Mouse (Mus musculus): ENCODE results near the gene Snx3. TPM values are rescaled to one million over a fixed set of nuclear protein-coding genes. Genes with fewer than 3 reads are reported as not detected.

Gene Snx3
- polyA plus RNA-seq, 1 experiment from 2014 or later = 240 TPM

- H3K4me1 ChIP-seq = peaks cover 7% of the 10 kb centered on the region
- H3K9me3 ChIP-seq (replicated peaks) = no peaks in the 10 kb centered on the region
- no peak overlapping the region for H3K4me3 ChIP-seq
- WGBS = 2% methylated on average over 10 of the region's 10 CpGs
- H3K36me3 ChIP-seq = no peaks in the 10 kb centered on the region
- no peak for DNase-seq (ENCODE audit: low spot score)
- H3K27ac ChIP-seq = no peak overlapping the region
- H3K27me3 ChIP-seq (ENCODE audit: low read depth, poor library complexity, severe bottlenecking) = peaks cover 100% of the 10 kb centered on the region
Measured at GRCm38 (mm10) chr10:42574639-42575038, 72.8 kb downstream of the Snx3 start.

- H3K9me3 ChIP-seq (replicated peaks) = no peaks in the 10 kb centered on the region
- no peaks in the 10 kb centered on the region for H3K36me3 ChIP-seq
- no peak overlapping the region for H3K4me3 ChIP-seq
- peaks cover 28% of the 10 kb centered on the region for H3K4me1 ChIP-seq
- WGBS = 2% methylated on average over 15 of the region's 15 CpGs
- no peak for DNase-seq (ENCODE audit: low spot score)
- peaks cover 100% of the 10 kb centered on the region for H3K27me3 ChIP-seq (ENCODE audit: low read depth, poor library complexity, severe bottlenecking)
- H3K27ac ChIP-seq = no peak overlapping the region
Measured at GRCm38 (mm10) chr10:42577525-42578280, 75.9 kb downstream of the Snx3 start.

- no peak overlapping the region for H3K4me3 ChIP-seq
Measured at GRCm38 (mm10) chr10:42578281-42578675, 76.4 kb downstream of the Snx3 start.

GRCm38 (mm10) chr10:42578698-42579474, 77.1 kb downstream of the Snx3 start:
- Histone ChIP-seq H3K4me1 (peaks cover 38% of the 10 kb centered on the region), H3K27ac (no peak overlapping the region), H3K36me3 (no peaks in the 10 kb centered on the region), H3K9me3 (replicated peaks) (no peaks in the 10 kb centered on the region), H3K27me3 (ENCODE audit: low read depth, poor library complexity, severe bottlenecking) (peaks cover 100% of the 10 kb centered on the region), H3K4me3 (no peak overlapping the region)
- DNase-seq (ENCODE audit: low spot score) = no peak
- WGBS = under 1% methylated on average over 22 of the region's 22 CpGs

More at GRCm38 (mm10) chr10:42578281-42578675, 76.4 kb downstream of the Snx3 start:
- Histone ChIP-seq H3K36me3 (no peaks in the 10 kb centered on the region), H3K27ac (no peak overlapping the region), H3K27me3 (ENCODE audit: low read depth, poor library complexity, severe bottlenecking) (peaks cover 100% of the 10 kb centered on the region), H3K4me1 (peaks cover 33% of the 10 kb centered on the region), H3K9me3 (replicated peaks) (no peaks in the 10 kb centered on the region)
- DNase-seq (ENCODE audit: low spot score) = no peak
- whole genome bisulfite sequencing = under 1% methylated on average over 15 of the region's 15 CpGs

GRCm38 (mm10) chr10:42579475-42580130, 77.8 kb downstream of the Snx3 start:
- H3K27me3 ChIP-seq (ENCODE audit: low read depth, poor library complexity, severe bottlenecking) = peaks cover 100% of the 10 kb centered on the region
- no peak overlapping the region for H3K27ac ChIP-seq
- DNase-seq (ENCODE audit: low spot score) = no peak
- no peaks in the 10 kb centered on the region for H3K36me3 ChIP-seq
- H3K4me1 ChIP-seq = peaks cover 45% of the 10 kb centered on the region
- WGBS = under 1% methylated on average over 41 of the region's 41 CpGs
- H3K4me3 ChIP-seq = peak overlapping the region; percentile 13; the same call in 1 of the 2 replicates
- no peaks in the 10 kb centered on the region for H3K9me3 ChIP-seq (replicated peaks)

GRCm38 (mm10) chr10:42580131-42580950, 78.5 kb downstream of the Snx3 start:
- Histone ChIP-seq H3K9me3 (replicated peaks) (no peaks in the 10 kb centered on the region), H3K4me1 (peaks cover 46% of the 10 kb centered on the region), H3K36me3 (no peaks in the 10 kb centered on the region), H3K27ac (no peak overlapping the region), H3K4me3 (peak overlapping the region; percentile 13; the same call in 1 of the 2 replicates), H3K27me3 (ENCODE audit: low read depth, poor library complexity, severe bottlenecking) (peaks cover 100% of the 10 kb centered on the region)
- WGBS = under 1% methylated on average over 29 of the region's 29 CpGs
- DNase-seq (ENCODE audit: low spot score) = no peak

- H3K4me1 ChIP-seq = peaks cover 46% of the 10 kb centered on the region
- no peak overlapping the region for H3K4me3 ChIP-seq
- 5% methylated on average over 7 of the region's 7 CpGs for whole genome bisulfite sequencing
- no peaks in the 10 kb centered on the region for H3K36me3 ChIP-seq
- H3K27ac ChIP-seq = no peak overlapping the region
- no peaks in the 10 kb centered on the region for H3K9me3 ChIP-seq (replicated peaks)
- no peak for DNase-seq (ENCODE audit: low spot score)
- H3K27me3 ChIP-seq (ENCODE audit: low read depth, poor library complexity, severe bottlenecking) = peaks cover 100% of the 10 kb centered on the region
Measured at GRCm38 (mm10) chr10:42580951-42581277, 79.1 kb downstream of the Snx3 start.

- 0 out of 2 replicates have a peak, but pooled peaks cover 4% of the 10 kb centered on the region for H3K9me3 ChIP-seq (replicated peaks)
- H3K36me3 ChIP-seq = no peaks in the 10 kb centered on the region
- H3K4me1 ChIP-seq = peaks cover 46% of the 10 kb centered on the region
- H3K4me3 ChIP-seq = no peak overlapping the region
- WGBS = under 1% methylated on average over 45 of the region's 45 CpGs
- peaks cover 100% of the 10 kb centered on the region for H3K27me3 ChIP-seq (ENCODE audit: low read depth, poor library complexity, severe bottlenecking)
- no peak for DNase-seq (ENCODE audit: low spot score)
- H3K27ac ChIP-seq = no peak overlapping the region
Measured at GRCm38 (mm10) chr10:42581694-42582565, 80.1 kb downstream of the Snx3 start.

- Histone ChIP-seq H3K27ac (no peak overlapping the region), H3K4me1 (peaks cover 46% of the 10 kb centered on the region), H3K36me3 (no peaks in the 10 kb centered on the region), H3K9me3 (replicated peaks) (0 out of 2 replicates have a peak, but pooled peaks cover 4% of the 10 kb centered on the region), H3K27me3 (ENCODE audit: low read depth, poor library complexity, severe bottlenecking) (peaks cover 100% of the 10 kb centered on the region), H3K4me3 (no peak overlapping the region)
- no peak for DNase-seq (ENCODE audit: low spot score)
- WGBS = under 1% methylated on average over 44 of the region's 44 CpGs
Measured at GRCm38 (mm10) chr10:42582566-42583110, 80.8 kb downstream of the Snx3 start.

GRCm38 (mm10) chr10:42583157-42583872, 81.5 kb downstream of the Snx3 start, which contains the start of the genes Nr2e1 and Ostm1:
Gene Nr2e1, minus strand, starts transcription at chr10:42583632.
Gene Ostm1, plus strand, starts transcription at chr10:42583822.
- peak within 1 kb of the TSS; percentile 28 for H3K4me3 ChIP-seq
- H3K27me3 ChIP-seq (ENCODE audit: low read depth, poor library complexity, severe bottlenecking) = peaks cover 100% of the 10 kb centered on the region
- WGBS = under 1% methylated on average over 43 of the region's 43 CpGs
- peaks cover 46% of the 10 kb centered on the region for H3K4me1 ChIP-seq
- H3K27ac ChIP-seq = no peak within 1 kb of the TSS
- H3K36me3 ChIP-seq = no peaks in the 10 kb centered on the region
- H3K9me3 ChIP-seq (replicated peaks) = 0 out of 2 replicates have a peak, but pooled peaks cover 4% of the 10 kb centered on the region
- DNase-seq (ENCODE audit: low spot score) = no peak
